15 mouse cellular contexts compared by ENCODE assay signal in the genomic region with DNA sequence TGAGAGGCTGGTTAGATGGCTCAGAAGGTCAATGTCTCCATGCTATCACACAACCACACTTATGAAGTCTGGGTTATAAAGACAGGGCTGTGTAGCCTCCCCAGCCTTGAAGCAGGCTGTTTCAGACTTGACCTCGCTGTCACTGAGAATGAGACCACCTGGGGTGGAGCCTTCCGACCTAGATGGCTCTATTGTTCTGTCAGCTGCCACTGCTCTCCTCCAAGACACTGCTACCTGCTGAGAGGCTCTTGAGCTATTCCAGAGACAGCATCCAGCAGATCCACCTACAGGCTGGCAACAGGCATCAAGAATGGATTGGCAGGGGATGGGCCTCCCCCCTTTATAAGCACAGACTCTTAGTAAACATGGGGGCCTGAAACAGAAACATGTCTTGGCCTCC. TPM values are rescaled to one million over a fixed set of nuclear protein-coding genes. Genes with fewer than 3 reads are reported as not detected.
"Had no signal": no experiment of that assay in that cellular context is flagged by ENCODE, and none has a peak within 500 bp of the region (broad histone marks: within the 10 kb centered on the region; RNA-seq: fewer than 3 reads in every experiment).

No protein-coding gene starts in this region.

RNA-seq across cellular contexts. Expression of gene Gabrg1, which starts 54.1 kb away (rescaled TPM):
- total RNA-seq: common myeloid progenitor, adult 5-6 weeks; gastrocnemius, postnatal 10 days; gastrocnemius, postnatal 14 days; gastrocnemius, postnatal 25 days; gastrocnemius, postnatal 36 days; gastrocnemius, postnatal 4 days; granulocyte monocyte progenitor cell, adult 5-6 weeks; heart, adult 18-20 months; heart, adult 2 months; heart, adult 8-10 months had no signal
- polyA plus RNA-seq: embryonic facial prominence, embryonic 13.5 days; erythroblast, embryonic 14.5 days; gonadal fat pad, adult 2 months; heart, adult 2 months; heart, embryonic 10.5 days; heart, embryonic 12.5 days had no signal
